Mouse (Mus musculus) brain, embryonic 18.5 days (tissue): Measurements from ENCODE around the gene Gm29797.
A peak's percentile ranks its signal among the peaks of the same experiment; 100 is the strongest.

Source experiments
- DNase-seq: peaks from one replicate; pipeline ENCODE4 v3.0.0-alpha.2; 2012; ENCODE audit warnings: low read depth, low spot score

Gm29797 gene

DNA sequence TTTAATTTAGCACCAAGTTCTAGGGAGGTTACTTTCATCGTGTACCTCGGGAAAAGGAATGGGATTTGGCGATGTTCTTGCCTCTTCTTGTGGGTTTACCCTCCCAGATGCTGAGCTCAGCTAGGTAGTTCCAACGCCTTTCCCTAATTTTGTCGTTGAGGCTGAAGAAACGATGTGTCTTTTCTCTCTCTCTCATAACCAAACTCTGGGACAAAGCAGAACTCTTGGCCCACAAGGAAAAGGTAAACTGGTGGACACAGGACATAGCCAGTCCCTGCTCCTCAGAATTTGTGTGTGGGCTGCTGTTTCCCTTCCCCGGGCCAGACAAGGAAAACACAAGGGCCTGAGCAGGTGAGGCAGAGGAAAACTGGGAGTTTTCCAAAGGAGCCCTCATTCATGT, 15.2 kb downstream of the Gm29797 start:
- DNase-seq: no peak

GRCm38 (mm10) chr2:181673501-181673900, 16.7 kb downstream of the Gm29797 start:
- DNase-seq: no peak

- no peak for DNase-seq
Observed at GRCm38 (mm10) chr2:181674934-181675333, 18.1 kb downstream of the Gm29797 start.

DNA sequence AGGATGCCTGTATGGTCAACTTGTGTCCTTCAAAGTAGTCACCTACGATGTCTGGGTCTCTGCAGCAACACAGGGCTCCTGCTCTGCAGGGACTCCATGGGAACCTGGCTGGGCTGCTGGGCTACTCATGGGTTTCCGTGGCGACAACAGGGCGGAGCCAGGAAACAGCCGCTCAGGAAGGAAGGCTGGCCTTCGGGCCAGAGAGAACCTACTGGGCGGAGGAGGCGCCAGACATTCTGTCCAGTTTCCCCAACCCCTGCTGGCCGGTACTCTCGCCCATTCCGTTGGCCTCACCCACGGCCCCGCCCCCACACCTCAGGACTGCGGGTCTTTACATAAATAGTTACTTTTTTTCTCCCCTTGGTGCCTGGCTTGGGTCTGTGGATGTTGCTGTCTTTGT, 18.6 kb downstream of the Gm29797 start:
- no peak for DNase-seq

GRCm38 (mm10) chr2:181676424-181676823, 19.6 kb downstream of the Gm29797 start:
- DNase-seq: no peak

DNA sequence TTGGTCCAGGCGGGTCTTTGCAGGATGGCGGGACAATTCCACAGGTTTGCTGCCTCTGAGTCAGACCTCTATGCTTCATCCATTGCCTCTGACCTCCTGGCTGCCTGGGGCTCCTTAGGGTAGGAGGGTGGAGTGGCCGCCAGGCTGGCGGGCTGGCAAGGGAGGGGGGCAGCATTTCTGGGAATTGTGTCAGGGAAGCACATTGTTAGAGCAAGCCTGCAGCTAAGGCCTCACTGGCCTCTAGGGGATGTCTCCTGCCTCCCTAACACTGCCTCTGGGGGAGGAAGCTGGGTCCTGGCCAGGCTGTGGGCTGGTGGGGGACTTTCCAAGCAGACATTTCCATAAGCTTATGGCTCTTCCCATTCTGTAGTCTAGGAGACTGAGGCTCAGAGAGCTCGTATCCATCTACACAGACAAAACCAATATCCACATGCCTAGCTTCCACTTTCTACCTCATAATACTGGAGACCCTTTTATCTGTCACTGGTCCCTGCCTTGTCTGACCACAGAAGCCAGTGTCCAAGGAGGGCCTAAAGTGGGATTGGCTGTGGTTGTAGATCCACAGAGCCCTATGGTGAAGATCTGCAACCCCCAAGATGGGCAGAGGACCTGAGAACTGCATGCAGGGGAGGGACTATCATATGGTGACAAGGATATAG, 20.4 kb downstream of the Gm29797 start:
- DNase-seq: no peak

DNA sequence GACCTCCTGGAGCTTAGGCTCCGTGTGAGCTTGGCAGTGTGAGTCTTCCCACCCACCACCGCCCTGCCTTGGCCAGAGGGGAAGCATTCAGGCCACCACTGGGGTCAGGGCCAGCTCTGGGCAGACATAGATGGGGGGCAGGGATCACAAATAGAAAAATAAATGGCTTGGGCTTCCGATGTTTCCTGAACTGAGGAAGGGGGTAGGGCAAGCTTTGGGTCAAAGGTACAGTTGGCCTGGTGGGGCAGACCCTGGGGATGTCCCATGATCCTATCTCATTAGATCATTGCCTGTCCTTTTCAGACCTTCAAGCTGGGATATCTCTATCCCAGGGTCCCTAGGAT, 20.9 kb downstream of the Gm29797 start:
- DNase-seq: no peak

- DNase-seq: peak; percentile 55
Observed at GRCm38 (mm10) chr2:181678780-181679179, 21.9 kb downstream of the Gm29797 start.

DNA sequence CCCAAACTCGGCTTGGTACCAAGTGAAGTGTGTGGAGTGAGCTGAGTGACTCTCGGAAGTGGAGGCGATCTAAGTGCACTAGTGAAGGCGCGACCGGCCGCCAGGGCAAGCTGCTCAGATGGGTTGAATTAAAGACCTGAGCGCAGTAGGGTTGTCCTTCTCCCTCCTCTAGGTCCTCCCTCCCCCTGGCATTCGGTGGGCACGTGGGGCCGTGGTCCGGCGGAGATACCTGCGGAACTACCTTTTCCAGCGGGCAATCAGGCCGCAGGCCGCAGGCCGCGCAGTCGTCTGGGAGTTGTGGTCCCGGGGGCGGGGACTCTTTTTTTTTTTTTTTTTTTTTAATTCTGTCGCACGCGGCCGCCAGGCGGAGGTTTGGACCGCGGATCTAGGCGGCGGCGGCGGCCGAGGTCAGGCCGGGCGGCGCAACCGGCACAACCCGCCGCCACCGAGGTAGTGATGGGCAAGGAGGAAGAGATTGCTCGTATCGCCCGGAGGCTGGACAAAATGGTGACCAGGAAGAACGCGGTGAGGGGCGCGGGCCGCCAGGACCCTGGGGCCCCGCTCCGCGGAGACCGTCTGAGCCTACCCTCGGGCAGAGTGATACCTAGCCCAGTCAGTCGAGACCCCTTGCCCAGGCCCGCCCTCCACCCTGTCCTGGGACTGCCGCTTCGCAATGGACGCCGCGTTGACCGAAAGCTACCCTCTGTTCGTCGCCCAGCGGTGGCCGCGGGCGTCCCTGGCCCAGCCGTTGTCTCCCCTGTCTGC, 23.3 kb downstream of the Gm29797 start, which contains the start of gene Tcea2:
Tcea2 (plus strand) TSS at position 360 of the 765 bp plus-strand sequence.
- DNase-seq: no peak

DNA sequence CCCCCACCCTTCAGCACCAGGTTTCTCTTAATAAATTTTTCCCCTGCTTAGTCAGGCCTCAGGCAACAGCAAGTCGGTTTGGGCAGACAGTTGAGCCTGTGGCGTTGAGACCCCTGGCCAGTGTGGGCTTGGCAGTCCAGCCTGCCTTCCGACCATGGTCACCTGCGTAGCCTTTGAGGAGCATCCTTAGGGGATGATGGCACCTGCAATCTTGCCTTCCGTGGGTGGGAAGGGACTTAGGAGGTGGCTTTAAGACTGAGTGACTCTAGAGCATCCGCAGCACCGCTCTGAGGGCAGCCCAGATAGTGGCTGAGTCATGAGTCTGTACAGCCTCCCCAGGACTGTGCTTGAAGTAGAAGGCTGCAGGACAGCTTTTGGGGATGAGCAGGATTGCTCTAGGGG, 23.9 kb downstream of the Gm29797 start:
- DNase-seq: no peak

DNA sequence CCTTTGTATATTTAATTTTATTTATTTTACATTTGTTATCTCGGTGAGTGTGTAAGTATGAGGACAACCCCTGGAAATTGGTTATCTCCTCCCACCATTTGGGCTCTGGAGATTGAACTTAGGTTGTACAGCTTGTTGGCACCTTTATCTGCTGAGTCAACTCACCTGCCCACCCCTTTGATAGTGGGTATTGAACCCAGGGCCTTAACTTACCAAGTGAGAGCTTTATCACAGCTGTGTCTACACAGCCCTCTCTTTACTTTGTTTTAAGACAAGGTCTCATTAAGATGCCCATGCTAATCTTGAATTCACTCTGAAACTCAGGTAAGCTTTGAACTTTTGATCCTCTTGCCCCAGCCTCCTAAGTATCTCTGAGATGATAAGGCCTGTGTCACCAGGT, 25.1 kb downstream of the Gm29797 start:
- DNase-seq: no peak

DNA sequence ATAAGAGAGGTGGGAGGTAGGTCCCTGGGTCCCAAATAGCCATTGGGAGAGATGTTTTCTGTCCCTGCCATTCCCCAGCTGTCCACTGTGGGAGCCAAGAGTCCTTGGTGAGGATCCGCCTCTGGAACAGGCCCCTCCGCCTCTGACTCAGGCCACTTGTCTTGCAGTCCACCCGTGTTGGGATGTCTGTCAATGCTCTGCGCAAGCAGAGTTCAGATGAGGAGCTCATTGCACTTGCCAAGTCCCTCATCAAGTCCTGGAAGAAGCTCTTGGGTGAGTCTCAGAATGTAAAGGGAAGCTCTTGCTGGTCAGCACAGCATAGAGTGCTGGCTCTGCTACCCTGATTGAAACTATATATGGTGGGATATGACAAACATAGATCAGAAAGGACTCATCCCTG, 26.5 kb downstream of the Gm29797 start:
- DNase-seq: no peak

DNA sequence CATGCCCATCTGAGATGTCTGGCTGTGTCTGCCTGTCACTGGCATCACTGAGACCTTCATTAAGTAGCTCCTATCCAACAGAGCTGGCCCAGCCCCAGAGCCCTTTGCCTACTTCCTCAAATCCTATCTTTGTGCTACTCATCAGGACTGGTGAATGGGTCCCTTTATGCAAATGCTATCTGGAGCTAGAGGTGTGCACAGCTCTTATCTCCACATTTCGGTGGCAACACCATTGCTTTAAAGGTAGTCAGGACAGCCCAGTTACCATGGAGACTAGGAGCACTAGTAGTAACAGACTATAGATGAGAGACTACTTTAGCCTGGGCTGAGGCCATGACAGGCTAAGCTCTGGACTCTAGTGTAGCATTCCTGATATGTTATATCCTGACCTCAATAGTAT, 27.9 kb downstream of the Gm29797 start:
- no peak for DNase-seq

DNA sequence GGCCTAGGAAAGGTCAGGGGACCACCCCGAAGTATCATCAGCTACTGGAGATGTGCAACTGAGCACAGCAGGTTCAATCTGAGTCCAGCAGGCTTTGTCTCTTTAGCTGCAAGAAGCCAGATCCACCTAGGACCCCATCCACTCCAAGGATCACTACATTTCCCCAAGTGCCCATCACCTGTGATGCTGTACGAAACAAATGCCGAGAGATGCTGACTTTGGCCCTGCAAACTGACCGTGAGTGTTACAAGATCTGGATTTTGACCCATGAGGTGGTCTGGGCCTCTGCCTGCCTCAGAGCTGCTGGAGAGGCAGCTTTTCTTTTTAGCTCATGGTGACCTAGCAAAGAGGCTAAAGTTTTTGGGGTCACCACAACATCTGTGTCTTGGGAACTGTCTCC, 28.9 kb downstream of the Gm29797 start:
- no peak for DNase-seq

- no peak for DNase-seq
Observed at GRCm38 (mm10) chr2:181687586-181687985, 30.8 kb downstream of the Gm29797 start.

GRCm38 (mm10) chr2:181689466-181690160, 32.8 kb downstream of the Gm29797 start:
- no peak for DNase-seq

- no peak for DNase-seq
Observed at GRCm38 (mm10) chr2:181691083-181691482, 34.2 kb downstream of the Gm29797 start.

DNA sequence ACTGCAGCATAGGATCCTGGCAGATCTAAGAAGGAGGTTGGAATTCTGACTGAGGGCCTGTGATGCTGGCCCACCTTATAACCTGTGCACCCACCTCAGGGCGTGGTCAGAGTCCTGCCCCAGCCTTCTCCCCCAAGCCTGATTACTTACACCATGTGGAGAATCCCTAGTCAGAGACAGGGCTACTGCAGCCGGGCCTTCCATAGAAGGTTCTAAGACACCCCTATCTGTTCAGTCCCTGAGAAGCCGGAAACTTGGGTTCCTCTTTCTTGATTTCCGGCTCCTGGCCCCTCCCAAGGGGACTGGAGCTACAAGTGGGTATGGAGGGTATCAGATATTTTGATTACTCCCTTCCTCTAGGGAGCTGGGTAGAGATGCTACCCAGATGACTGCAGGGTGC, 34.7 kb downstream of the Gm29797 start:
- no peak for DNase-seq

- no peak for DNase-seq
Observed at GRCm38 (mm10) chr2:181692304-181692703, 35.5 kb downstream of the Gm29797 start.

DNA sequence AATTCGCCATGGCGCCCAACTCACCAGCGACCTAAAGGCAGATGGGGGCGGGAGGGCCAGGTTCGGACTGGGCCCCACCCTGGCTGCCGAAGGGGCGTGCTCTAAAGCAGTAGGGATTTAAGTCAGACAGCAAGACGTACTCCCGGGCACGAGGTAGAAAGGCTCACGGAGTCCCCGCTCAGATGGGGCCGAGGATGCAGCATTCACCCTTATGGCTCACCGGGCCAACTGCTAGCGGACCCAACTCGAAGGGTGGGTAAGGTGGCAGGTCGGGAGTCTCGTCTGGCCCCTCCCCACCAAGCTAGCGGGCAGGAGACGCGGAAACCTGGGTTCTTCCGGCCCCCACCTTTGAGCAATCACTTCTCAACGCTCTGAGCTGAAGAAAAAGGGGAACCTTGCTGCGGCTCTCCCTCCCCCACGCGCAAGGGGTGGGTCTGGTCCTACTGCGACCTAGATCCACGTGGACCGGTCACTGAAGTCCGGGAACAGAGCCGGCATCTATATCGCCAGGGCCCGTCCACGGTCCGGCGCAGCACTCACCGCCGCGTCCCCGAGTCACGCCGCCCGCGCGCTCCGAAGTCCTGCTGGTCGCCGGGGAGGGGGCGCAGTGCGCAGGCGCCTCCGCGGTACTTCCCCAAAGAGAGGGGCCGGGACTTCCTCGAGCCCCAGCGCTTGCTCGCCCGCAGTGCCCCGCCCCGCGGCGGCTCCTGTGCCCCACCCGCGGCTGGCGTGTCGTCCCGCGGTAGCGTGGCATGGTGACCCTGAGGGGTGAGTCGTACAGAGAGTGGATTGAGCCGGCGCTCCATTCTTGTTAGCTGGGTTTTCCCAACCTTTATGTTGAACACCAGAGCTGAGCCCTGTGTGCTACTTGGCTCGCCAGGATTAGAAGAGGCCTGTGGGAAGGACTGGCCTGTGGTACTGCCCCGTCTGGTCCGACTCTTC, 36.8 kb downstream of the Gm29797 start, which contains the start of gene Rgs19:
Rgs19 (minus strand) TSS at position 639 of the 942 bp plus-strand sequence.
- DNase-seq: no peak

GRCm38 (mm10) chr2:181694581-181694980, 37.7 kb downstream of the Gm29797 start:
- DNase-seq: no peak

GRCm38 (mm10) chr2:181695776-181696175, 38.9 kb downstream of the Gm29797 start:
- DNase-seq: no peak
